In the genomic region with DNA sequence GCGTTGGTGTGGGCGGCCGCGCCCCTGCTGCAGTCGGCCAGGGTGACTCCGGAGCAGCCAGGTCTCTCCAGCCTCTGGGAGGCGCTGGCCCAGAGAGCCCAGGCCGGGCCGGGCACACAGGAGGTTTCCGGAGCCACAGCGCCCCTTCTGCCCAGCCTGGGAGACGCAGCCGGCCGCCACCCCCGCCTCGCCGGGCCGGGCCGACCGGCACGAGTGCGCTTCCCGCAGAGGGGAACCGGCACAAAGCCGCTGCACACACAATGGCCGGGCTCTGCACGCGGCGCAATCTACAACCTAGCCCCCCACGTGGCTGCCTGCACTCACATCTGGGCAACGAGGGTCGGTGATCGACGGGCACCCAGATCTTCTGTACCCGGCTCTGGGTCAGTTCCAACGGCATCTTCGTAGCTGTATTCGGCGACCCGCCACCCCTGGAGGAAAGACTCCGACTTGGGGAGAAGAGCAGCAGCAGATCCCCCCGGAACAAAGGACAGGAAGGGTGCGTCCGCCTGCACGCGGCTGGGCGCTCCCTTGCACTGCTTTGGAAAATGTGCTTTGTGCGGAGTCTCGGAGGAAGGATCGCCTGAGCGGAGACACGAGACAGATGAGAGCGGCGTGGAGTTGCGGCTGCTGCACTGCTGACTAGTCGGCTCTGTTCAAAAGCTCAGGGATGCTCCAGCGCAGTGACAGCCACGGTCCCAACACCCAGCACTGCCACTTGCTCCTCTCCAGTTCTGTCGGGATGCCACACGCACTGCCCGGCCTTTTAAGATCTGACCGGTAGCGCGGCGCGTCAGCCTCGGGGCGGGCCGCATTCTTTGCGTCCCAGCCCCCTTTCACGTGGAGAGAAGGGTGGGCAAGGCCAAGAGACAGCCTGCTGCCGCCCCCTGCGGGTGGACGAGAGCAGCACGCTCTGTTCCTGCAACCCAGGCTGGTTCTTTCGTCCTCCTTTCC, we compare ENCODE assay signal across 8 mouse cellular contexts. TPM values are rescaled to one million over a fixed set of nuclear protein-coding genes. Genes with fewer than 3 reads are reported as not detected.
DNase-seq lines count a peak whose midpoint lies in the region; ATAC-seq lines count a peak whose summit lies in the region.

No protein-coding gene starts in this region.

- peak overlapping the region; percentile 67 for H3K9ac ChIP-seq in hindbrain, embryonic 16.5 days (ENCODE audit: low read depth, low read length)

- H3K4me3 ChIP-seq in hindbrain, embryonic 16.5 days (ENCODE audit: low read length) = peak overlapping the region; percentile 54

- H3K36me3 ChIP-seq in hindbrain, embryonic 16.5 days (ENCODE audit: control insufficient read depth, insufficient read depth, low read length) = no peaks in the 10 kb centered on the region

- H3K4me1 ChIP-seq in hindbrain, embryonic 16.5 days (ENCODE audit: control insufficient read depth, insufficient read depth, low read depth, low read length) = peaks cover 42% of the 10 kb centered on the region

- H3K27me3 ChIP-seq in hindbrain, embryonic 16.5 days (replicated peaks; ENCODE audit: control insufficient read depth, insufficient read depth, low read length) = no peaks in the 10 kb centered on the region

- H3K27ac ChIP-seq in hindbrain, embryonic 16.5 days (ENCODE audit: low read depth, low read length) = peak overlapping the region; percentile 90

- under 1% methylated on average over 62 of the region's 76 CpGs for WGBS in hindbrain, embryonic 16.5 days

- no peaks in the 10 kb centered on the region for H3K9me3 ChIP-seq in hindbrain, embryonic 16.5 days (ENCODE audit: control insufficient read depth, low read length)

- peak; percentile 84 for ATAC-seq in hindbrain, embryonic 16.5 days

- peak; percentile 68 for DNase-seq in WW6 (ENCODE audit: low read depth, low spot score)
- peak; percentile 86 to 94 for DNase-seq in cerebellum, postnatal 4 days (ENCODE audit: low spot score in 2 of 2)
- peak; percentile 92 for DNase-seq in gastrocnemius, adult 18-20 months (ENCODE audit: low spot score)
- peak; percentile 90 for DNase-seq in left cerebral cortex, adult 11 months (ENCODE audit: low spot score)
- peak; percentile 97 for DNase-seq in lung, postnatal 36 days
- peak; percentile 93 for DNase-seq in retina, embryonic 14.5 days (ENCODE audit: low spot score)
- DNase-seq in thymus, postnatal 36 days = peak; percentile 85 to 87

- peak overlapping the region; percentile 96 for H3K4me2 ChIP-seq in hindbrain, embryonic 16.5 days (ENCODE audit: low read length)

RNA-seq across cellular contexts. Expression of a gene that starts 52.3 kb away (rescaled TPM):
- total RNA-seq in gastrocnemius, adult 18-20 months (2021) = 100 to 1,000 TPM; 140 to 400 TPM
- 28.5 and 33.9 TPM in 2 replicates for polyA plus RNA-seq in hindbrain, embryonic 16.5 days (2015; fragmentation: Nextera tagmentation; extraction: Ambion mirVana)

Comparison
In these comparisons a context has a peak if more than half of its experiments do, and no peak if none do; other contexts are left out.
1. Peak in every context shown above with its lines: DNase-seq, ATAC-seq, H3K4me3 ChIP-seq and H3K27ac ChIP-seq.